ENCODE assay signal across 28 mouse cellular contexts in genomic region chr10:94282797-94283196, GRCm38 (mm10). TPM values are rescaled to one million over a fixed set of nuclear protein-coding genes. Genes with fewer than 3 reads are reported as not detected.
"Had no signal": no experiment of that assay in that cellular context is flagged by ENCODE, and none has a peak within 500 bp of the region (broad histone marks: within the 10 kb centered on the region; RNA-seq: fewer than 3 reads in every experiment).

No protein-coding gene starts in this region.

- DNase-seq: gastrocnemius, postnatal 14 days; gastrocnemius, postnatal 36 days; heart, adult 18-20 months; heart, postnatal 14 days; heart, postnatal 36 days; kidney, postnatal 14 days; layer of hippocampus, postnatal 36 days had no signal

- H3K36me3 ChIP-seq: heart, embryonic 13.5 days; heart, embryonic 15.5 days; hindbrain, embryonic 13.5 days; hindbrain, embryonic 15.5 days; kidney, embryonic 15.5 days; limb, embryonic 13.5 days; limb, embryonic 15.5 days; liver, embryonic 12.5 days had no signal

- ATAC-seq: hindbrain, postnatal 0 days; intestine, embryonic 16.5 days; liver, embryonic 12.5 days had no signal

- H3K4me1 ChIP-seq: heart, embryonic 15.5 days; limb, embryonic 15.5 days; liver, embryonic 12.5 days had no signal

- H3K4me3 ChIP-seq: heart, embryonic 13.5 days; heart, embryonic 15.5 days; hindbrain, embryonic 13.5 days; hindbrain, embryonic 15.5 days; kidney, embryonic 15.5 days; left cerebral cortex, adult 2 months; limb, embryonic 13.5 days; limb, embryonic 15.5 days; liver, embryonic 12.5 days had no signal

- H3K9ac ChIP-seq: heart, embryonic 13.5 days; heart, embryonic 15.5 days; hindbrain, embryonic 13.5 days; hindbrain, embryonic 15.5 days; kidney, embryonic 15.5 days; limb, embryonic 13.5 days; limb, embryonic 15.5 days; liver, embryonic 12.5 days; liver, embryonic 14.5 days had no signal

- H3K27me3 ChIP-seq: heart, embryonic 13.5 days; heart, embryonic 15.5 days; hindbrain, embryonic 13.5 days; hindbrain, embryonic 15.5 days; kidney, embryonic 15.5 days; limb, embryonic 13.5 days; limb, embryonic 15.5 days had no signal

- H3K4me2 ChIP-seq: heart, embryonic 11.5 days; heart, embryonic 13.5 days; heart, embryonic 15.5 days; hindbrain, embryonic 13.5 days; hindbrain, embryonic 15.5 days; kidney, embryonic 15.5 days; limb, embryonic 13.5 days; limb, embryonic 15.5 days; liver, embryonic 12.5 days had no signal

- H3K27ac ChIP-seq: heart, embryonic 13.5 days; heart, embryonic 15.5 days; hindbrain, embryonic 13.5 days; hindbrain, embryonic 15.5 days; hindbrain, postnatal 0 days; kidney, embryonic 15.5 days; kidney, postnatal 0 days; left cerebral cortex, adult 2 months; limb, embryonic 13.5 days; limb, embryonic 15.5 days; liver, embryonic 12.5 days; liver, embryonic 14.5 days had no signal

- H3K9me3 ChIP-seq: heart, embryonic 13.5 days; heart, embryonic 15.5 days; hindbrain, embryonic 13.5 days; hindbrain, embryonic 15.5 days; kidney, embryonic 15.5 days; limb, embryonic 13.5 days; limb, embryonic 15.5 days; liver, embryonic 12.5 days had no signal

RNA-seq across cellular contexts. Expression of gene Gm4792, which starts 15.7 kb away (rescaled TPM):
- polyA plus RNA-seq: gonadal fat pad, adult 2 months; heart, embryonic 11.5 days; heart, embryonic 13.5 days; heart, embryonic 15.5 days; heart, postnatal 0 days; intestine, embryonic 14.5 days; intestine, embryonic 16.5 days; kidney, adult 2 months; kidney, embryonic 15.5 days; kidney, postnatal 0 days; large intestine, adult 2 months; limb, embryonic 11.5 days; limb, embryonic 13.5 days; limb, embryonic 15.5 days; liver, adult 2 months; liver, embryonic 12.5 days; liver, embryonic 14.5 days had no signal
